Mouse (Mus musculus): ENCODE measurements around the gene Mfsd7a. TPM values are rescaled to one million over a fixed set of nuclear protein-coding genes. Genes with fewer than 3 reads are reported as not detected.

Mfsd7a gene
- polyA plus RNA-seq, 1 experiment: 17.1 TPM

- H3ac ChIP-seq (ENCODE audit: control insufficient read depth, insufficient read length): no peak overlapping the region
- no peak overlapping the region for H3K4me2 ChIP-seq (ENCODE audit: low read depth)
- H3K27me3 ChIP-seq (ENCODE audit: control insufficient read depth, insufficient read depth, insufficient read length): peaks cover 5% of the 10 kb centered on the region
- peaks cover 16% of the 10 kb centered on the region for H3K79me2 ChIP-seq (ENCODE audit: control insufficient read depth, insufficient read depth)
- peaks cover 3% of the 10 kb centered on the region for H3K36me3 ChIP-seq (ENCODE audit: control insufficient read depth, insufficient read depth)
- H3K4me3 ChIP-seq: no peak overlapping the region
- TF ChIP-seq MYOD1 (IDR thresholded peaks at IDR 0.05; ENCODE audit: control insufficient read depth in 1 of 3, insufficient read length in 2 of 3, low read depth in 2 of 3) (peak; percentile 86 to 96 (median 92)), POLR2A (IDR thresholded peaks at IDR 0.05; ENCODE audit: insufficient read length, low read depth) (no peak), SRF (IDR thresholded peaks at IDR 0.05; ENCODE audit: control insufficient read depth, insufficient read length, low read depth) (no peak), E2F4 (IDR thresholded peaks at IDR 0.05; ENCODE audit: insufficient read depth) (no peak), USF1 (IDR thresholded peaks at IDR 0.05; ENCODE audit: low read depth) (no peak), POLR2AphosphoS2 (IDR thresholded peaks at IDR 0.05; ENCODE audit: insufficient read length, low read depth) (peak; percentile 55), MYOG (IDR thresholded peaks at IDR 0.05; ENCODE audit: control insufficient read depth in 1 of 3, insufficient read depth in 1 of 3, insufficient read length in 2 of 3, low read depth in 2 of 3) (peak; percentile 75 to 97 (median 96)), TCF3 (IDR thresholded peaks at IDR 0.05; ENCODE audit: insufficient read length, low read depth) (peak; percentile 79), CEBPB (IDR thresholded peaks at IDR 0.05; ENCODE audit: insufficient read depth, poor library complexity, severe bottlenecking) (no peak), TCF12 (IDR thresholded peaks at IDR 0.05; ENCODE audit: insufficient read depth, poor library complexity, severe bottlenecking) (peak; percentile 97)
Observed at GRCm38 (mm10) chr5:108436101-108436500, 12.6 kb downstream of the Mfsd7a start.

GRCm38 (mm10) chr5:108433804-108434587 lies 14.7 kb downstream of the Mfsd7a start, which contains the start of gene Atp5k:
Atp5k (minus strand) TSS chr5:108434448.
- no peak for TF ChIP-seq USF1 (IDR thresholded peaks at IDR 0.05; ENCODE audit: low read depth)
- no peak for TF ChIP-seq TCF3 (IDR thresholded peaks at IDR 0.05; ENCODE audit: insufficient read length, low read depth)
- TF ChIP-seq POLR2AphosphoS2 (IDR thresholded peaks at IDR 0.05; ENCODE audit: insufficient read length, low read depth): peak; percentile 78
- peak; percentile 41 for TF ChIP-seq POLR2A (IDR thresholded peaks at IDR 0.05; ENCODE audit: insufficient read length, low read depth)
- TF ChIP-seq E2F4 (IDR thresholded peaks at IDR 0.05; ENCODE audit: insufficient read depth): no peak
- no peak for TF ChIP-seq REST (IDR thresholded peaks at IDR 0.05; ENCODE audit: insufficient read depth, insufficient read length)
- TF ChIP-seq CEBPB (IDR thresholded peaks at IDR 0.05; ENCODE audit: insufficient read depth, poor library complexity, severe bottlenecking): no peak
- TF ChIP-seq TCF12 (IDR thresholded peaks at IDR 0.05; ENCODE audit: insufficient read depth, poor library complexity, severe bottlenecking): no peak
- no peak for TF ChIP-seq MYOD1 (IDR thresholded peaks at IDR 0.05; ENCODE audit: control insufficient read depth in 1 of 3, insufficient read length in 2 of 3, low read depth in 2 of 3)

GRCm38 (mm10) chr5:108431196-108431595 lies 17.5 kb downstream of the Mfsd7a start:
- TF ChIP-seq TCF12 (IDR thresholded peaks at IDR 0.05; ENCODE audit: insufficient read depth, poor library complexity, severe bottlenecking): no peak
- TF ChIP-seq MAX (IDR thresholded peaks at IDR 0.05; ENCODE audit: low read depth): no peak
- no peak for TF ChIP-seq REST (IDR thresholded peaks at IDR 0.05; ENCODE audit: insufficient read depth, insufficient read length)
- no peak for TF ChIP-seq POLR2A (IDR thresholded peaks at IDR 0.05; ENCODE audit: insufficient read length, low read depth)
- TF ChIP-seq MYOD1 (IDR thresholded peaks at IDR 0.05; ENCODE audit: control insufficient read depth in 1 of 3, insufficient read length in 2 of 3, low read depth in 2 of 3): no peak
- TF ChIP-seq MYOG (IDR thresholded peaks at IDR 0.05; ENCODE audit: control insufficient read depth in 1 of 3, insufficient read depth in 1 of 3, insufficient read length in 2 of 3, low read depth in 2 of 3): no peak
- no peak for TF ChIP-seq USF1 (IDR thresholded peaks at IDR 0.05; ENCODE audit: low read depth)
- no peak for TF ChIP-seq SRF (IDR thresholded peaks at IDR 0.05; ENCODE audit: control insufficient read depth, insufficient read length, low read depth)
- TF ChIP-seq POLR2AphosphoS2 (IDR thresholded peaks at IDR 0.05; ENCODE audit: insufficient read length, low read depth): no peak
- TF ChIP-seq E2F4 (IDR thresholded peaks at IDR 0.05; ENCODE audit: insufficient read depth): no peak
- TF ChIP-seq CEBPB (IDR thresholded peaks at IDR 0.05; ENCODE audit: insufficient read depth, poor library complexity, severe bottlenecking): no peak
- no peak for TF ChIP-seq TCF3 (IDR thresholded peaks at IDR 0.05; ENCODE audit: insufficient read length, low read depth)
- Histone ChIP-seq H3K79me2 (ENCODE audit: control insufficient read depth, insufficient read depth) (peaks cover 16% of the 10 kb centered on the region), H3K4me3 (no peak overlapping the region), H3K27me3 (ENCODE audit: control insufficient read depth, insufficient read depth, insufficient read length) (no peaks in the 10 kb centered on the region), H3ac (ENCODE audit: control insufficient read depth, insufficient read length) (no peak overlapping the region), H3K4me2 (ENCODE audit: low read depth) (no peak overlapping the region), H3K36me3 (ENCODE audit: control insufficient read depth, insufficient read depth) (peaks cover 15% of the 10 kb centered on the region)

More at GRCm38 (mm10) chr5:108433804-108434587, 14.7 kb downstream of the Mfsd7a start, which contains the start of gene Atp5k:
- H3K36me3 ChIP-seq (ENCODE audit: control insufficient read depth, insufficient read depth): peaks cover 15% of the 10 kb centered on the region
- H3K79me2 ChIP-seq (ENCODE audit: control insufficient read depth, insufficient read depth): peaks cover 16% of the 10 kb centered on the region
- H3ac ChIP-seq (ENCODE audit: control insufficient read depth, insufficient read length): peak within 1 kb of the TSS; percentile 79
- H3K4me2 ChIP-seq (ENCODE audit: low read depth): peak within 1 kb of the TSS; percentile 79
- peak within 1 kb of the TSS; percentile 97 for H3K4me3 ChIP-seq
- peaks cover 2% of the 10 kb centered on the region for H3K27me3 ChIP-seq (ENCODE audit: control insufficient read depth, insufficient read depth, insufficient read length)

- H3K4me3 ChIP-seq: no peak overlapping the region
- no peaks in the 10 kb centered on the region for H3K79me2 ChIP-seq (ENCODE audit: control insufficient read depth, insufficient read depth)
- no peak overlapping the region for H3K4me2 ChIP-seq (ENCODE audit: low read depth)
- no peak for TF ChIP-seq MYOD1 (IDR thresholded peaks at IDR 0.05; ENCODE audit: control insufficient read depth in 1 of 3, insufficient read length in 2 of 3, low read depth in 2 of 3)
- no peak for TF ChIP-seq POLR2AphosphoS2 (IDR thresholded peaks at IDR 0.05; ENCODE audit: insufficient read length, low read depth)
- no peak for TF ChIP-seq SRF (IDR thresholded peaks at IDR 0.05; ENCODE audit: control insufficient read depth, insufficient read length, low read depth)
- TF ChIP-seq TCF3 (IDR thresholded peaks at IDR 0.05; ENCODE audit: insufficient read length, low read depth): no peak
- no peak overlapping the region for H3ac ChIP-seq (ENCODE audit: control insufficient read depth, insufficient read length)
- no peaks in the 10 kb centered on the region for H3K27me3 ChIP-seq (ENCODE audit: control insufficient read depth, insufficient read depth, insufficient read length)
- H3K36me3 ChIP-seq (ENCODE audit: control insufficient read depth, insufficient read depth): peaks cover 15% of the 10 kb centered on the region
Observed at GRCm38 (mm10) chr5:108427186-108427585, 21.5 kb downstream of the Mfsd7a start.
